Mouse (Mus musculus) brain, embryonic 14.5 days (tissue): ENCODE measurements at regions not wholly inside any gene's neighbourhood (a gene's known extent, or its start where the extent isn't known, plus 50 kb on each side); places are given as distances from the start of the nearest gene placed in this dataset.

ENCODE experiments used
- DNase-seq: peaks from one replicate; pipeline ENCODE4 v3.0.0-alpha.2; 2011; ENCODE audit warnings: low read depth
- CTCF ChIP-seq: fragments of 200-500 bp; IDR thresholded peaks from 2 replicates; pipeline ENCODE4 v1.5.1; 2012; ENCODE audit warnings: inconsistent platforms, mild to moderate bottlenecking, moderate library complexity, borderline replicate concordance; ENCODE audit not compliant: insufficient read depth, insufficient read length; ENCODE audit errors: extremely low read depth
- POLR2A ChIP-seq: fragments of 200-500 bp; IDR thresholded peaks from 2 replicates; pipeline ENCODE4 v1.6.1; 2012; ENCODE audit warnings: mild to moderate bottlenecking, inconsistent platforms, borderline replicate concordance; ENCODE audit not compliant: poor library complexity, insufficient read depth, insufficient read length, severe bottlenecking; ENCODE audit errors: extremely low read depth

DNA sequence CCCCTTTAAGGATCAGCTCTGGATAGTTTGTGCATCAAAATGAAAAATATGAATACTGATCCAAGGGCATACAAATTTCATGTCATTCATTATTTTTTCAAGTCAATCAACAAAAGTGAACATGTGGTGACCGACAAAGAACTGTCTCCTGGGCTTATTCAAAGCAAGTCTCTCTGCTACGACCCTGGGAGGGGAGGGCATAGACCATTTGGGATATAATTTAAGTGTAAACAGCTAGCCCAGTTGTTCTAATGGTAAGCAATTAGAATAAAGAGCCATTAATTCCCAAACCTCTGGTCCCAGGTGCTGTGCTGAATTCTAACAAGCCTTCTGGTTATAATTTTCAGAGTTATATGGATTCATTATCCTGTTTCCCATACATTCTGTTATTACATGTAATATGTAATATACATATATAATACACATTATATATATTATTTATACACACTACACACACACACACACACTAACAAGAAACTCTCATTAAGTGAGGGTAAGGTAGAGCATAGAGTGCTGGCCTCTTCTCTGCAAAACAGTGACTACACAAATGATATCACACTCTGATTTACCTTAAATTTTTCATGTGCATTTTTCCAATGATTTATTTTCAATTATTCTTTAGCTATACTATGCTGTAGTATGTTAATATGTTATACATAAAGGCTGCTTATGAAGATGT, 453.0 kb upstream of the Cblb start:
- TF ChIP-seq CTCF (no peak), POLR2A (no peak)
- DNase-seq = peak; percentile 35

DNA sequence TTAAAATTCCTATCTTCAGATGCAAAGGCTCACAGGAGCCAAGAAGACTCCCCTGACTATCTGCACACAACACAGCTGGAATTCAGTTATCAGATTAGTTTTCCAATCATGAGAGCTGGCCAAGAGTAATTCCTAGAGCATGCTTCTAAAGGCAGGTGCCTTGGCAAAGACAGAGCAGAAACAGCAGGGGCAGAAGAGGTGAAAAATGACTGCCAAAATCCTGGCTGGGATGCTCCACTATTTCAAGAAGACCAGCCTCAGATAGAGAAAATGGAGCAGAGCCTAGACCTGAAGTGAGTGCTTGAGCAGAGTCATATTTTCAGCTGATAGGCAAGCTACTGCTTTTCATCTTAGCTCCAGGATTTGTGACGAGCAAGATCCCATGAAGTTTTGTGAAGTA, 450.5 kb upstream of the Cblb start:
- DNase-seq = peak; percentile 32
- TF ChIP-seq CTCF = no peak
- no peak for TF ChIP-seq POLR2A

DNA sequence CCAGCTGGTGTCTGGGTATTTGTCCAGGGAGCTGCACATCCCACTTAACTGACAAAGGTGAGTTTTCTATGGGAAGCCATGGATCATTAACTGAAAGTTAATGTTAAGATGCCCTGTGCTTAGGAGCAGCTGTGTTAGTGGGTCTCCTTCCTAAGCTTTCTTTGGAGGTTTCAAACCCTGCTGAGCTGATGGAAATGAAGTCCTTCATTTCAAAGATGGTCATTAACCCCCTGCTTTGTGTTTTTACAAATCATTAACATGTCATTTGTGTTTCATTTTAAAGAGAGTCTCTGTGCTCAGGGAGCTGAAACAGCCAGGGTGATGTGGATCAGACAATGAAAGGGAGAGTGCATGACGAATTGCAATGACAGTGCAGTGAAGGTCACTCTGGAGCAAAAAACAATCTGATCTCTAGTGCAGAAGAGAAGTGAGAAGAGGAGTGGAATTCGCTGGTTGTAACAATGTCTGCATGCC, 441.1 kb upstream of the Cblb start:
- DNase-seq = peak; percentile 74
- no peak for TF ChIP-seq POLR2A
- no peak for TF ChIP-seq CTCF

DNA sequence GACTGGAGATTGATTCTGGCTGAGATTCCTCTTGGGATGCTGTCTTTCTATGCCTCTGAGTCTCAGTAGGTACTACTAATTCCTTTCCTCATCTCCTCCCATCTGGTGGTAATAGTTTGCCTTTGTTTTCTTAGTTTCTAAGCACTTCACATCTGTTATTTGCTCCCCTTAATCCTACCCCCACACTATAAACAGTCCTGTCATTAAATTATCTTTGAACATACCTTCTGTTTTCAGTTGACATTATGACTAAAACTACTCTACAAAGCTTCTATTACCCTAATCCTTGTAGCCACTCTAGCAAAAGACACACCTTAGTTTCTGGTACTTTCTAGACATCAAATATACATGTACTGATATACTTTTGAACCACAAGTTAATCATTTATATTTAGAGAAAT, 413.4 kb upstream of the Cblb start:
- DNase-seq = no peak

DNA sequence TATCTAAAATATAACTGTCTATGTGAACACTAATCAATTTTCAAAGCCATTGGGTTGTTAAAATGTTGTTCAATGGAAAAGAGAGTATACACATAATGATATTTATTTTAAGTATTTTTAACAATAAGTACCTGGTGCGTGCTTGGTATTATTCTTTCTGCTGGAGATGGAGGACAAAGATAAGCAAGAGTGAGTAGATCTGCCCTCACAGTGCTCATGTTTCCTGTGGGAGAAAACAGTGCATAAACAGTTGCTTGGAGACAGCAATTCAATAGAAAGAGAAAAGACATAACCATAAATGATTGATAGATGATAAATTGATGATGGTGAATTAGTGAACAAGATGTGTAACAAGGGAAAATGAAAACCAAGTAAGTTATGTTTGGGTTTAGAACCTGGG, 384.4 kb upstream of the Cblb start:
- DNase-seq = no peak
- TF ChIP-seq POLR2A = no peak
- TF ChIP-seq CTCF = no peak

More for the DNA sequence above, 413.4 kb upstream of the Cblb start:
- TF ChIP-seq CTCF (no peak), POLR2A (no peak)

DNA sequence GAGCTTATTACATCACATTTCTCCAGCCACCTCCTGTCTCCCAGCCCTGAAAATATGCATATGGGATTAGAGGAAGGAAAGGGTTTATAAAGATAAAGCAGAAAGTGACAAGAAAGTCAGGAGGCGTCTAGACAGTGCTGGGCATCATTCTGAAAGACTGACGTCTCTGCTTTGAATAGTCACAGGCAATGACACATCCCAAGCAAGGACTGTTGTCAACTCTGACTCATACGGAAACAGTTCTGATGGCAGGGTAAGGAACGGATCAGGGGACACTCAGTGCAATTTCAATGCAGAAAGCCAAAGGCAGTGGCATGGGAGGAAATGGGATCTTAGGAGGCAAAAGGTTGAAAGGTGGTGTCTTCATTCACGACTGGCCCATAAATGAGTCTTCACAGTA, 380.9 kb upstream of the Cblb start:
- DNase-seq = peak; percentile 7
- TF ChIP-seq CTCF (no peak), POLR2A (no peak)

DNA sequence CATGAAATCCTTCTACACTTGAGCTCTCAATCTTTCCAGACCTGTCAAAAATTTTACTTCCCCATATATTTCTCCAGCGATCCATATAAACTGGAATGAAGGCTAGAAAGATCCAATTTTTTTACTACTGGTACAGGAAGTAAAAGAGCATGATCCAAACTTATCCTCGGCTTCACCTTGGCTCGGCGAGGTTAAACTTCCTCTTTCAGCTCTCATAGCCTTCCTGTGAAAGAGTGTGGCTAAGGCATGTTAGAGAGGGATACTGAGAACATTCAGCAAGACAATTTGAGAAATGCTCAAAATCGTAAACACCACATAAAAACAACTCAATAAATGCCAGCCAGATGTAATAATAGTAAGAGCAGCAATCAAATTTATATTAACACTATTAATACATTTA, 380.3 kb upstream of the Cblb start:
- DNase-seq = no peak
- no peak for TF ChIP-seq CTCF
- TF ChIP-seq POLR2A = no peak

DNA sequence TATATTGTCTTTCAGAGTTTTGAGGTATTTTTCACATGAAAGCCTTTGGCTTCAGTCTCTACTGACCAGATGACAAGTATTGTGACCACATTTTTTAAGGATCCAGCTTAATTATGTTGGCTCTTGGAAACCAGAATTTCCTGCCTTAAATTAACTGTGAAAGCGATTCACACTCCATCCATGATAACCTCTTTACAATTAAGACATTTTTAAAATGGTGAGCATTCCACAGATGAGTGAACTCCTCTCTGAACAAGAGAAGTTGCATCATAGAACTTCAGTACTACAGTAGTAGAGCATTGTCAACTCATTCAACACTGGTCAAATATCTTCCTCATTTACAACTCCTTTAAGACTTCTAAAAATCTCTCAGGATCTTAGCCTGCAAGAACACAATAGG, 369.3 kb upstream of the Cblb start:
- TF ChIP-seq CTCF (no peak), POLR2A (no peak)

DNA sequence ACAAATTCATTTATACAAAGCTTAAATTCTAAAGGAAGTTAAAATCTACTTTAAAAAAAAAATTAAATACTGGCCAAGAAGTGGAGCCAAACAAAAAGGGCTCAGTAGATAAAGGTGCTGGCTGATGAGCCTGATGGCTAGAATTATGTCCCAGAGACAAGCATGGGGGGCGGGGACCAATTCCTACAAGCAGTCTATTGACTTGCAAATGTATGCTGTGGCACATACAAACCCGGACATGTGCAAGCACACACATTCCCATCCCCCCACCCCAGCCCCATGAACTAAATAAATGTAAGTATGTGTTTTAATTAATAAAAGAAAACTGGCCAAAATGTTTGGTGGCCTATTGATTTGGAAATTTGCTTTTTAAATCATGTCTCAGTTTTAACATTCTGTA, 366.7 kb upstream of the Cblb start:
- peak; percentile 77 for DNase-seq
- TF ChIP-seq POLR2A = no peak
- TF ChIP-seq CTCF = no peak

More for the DNA sequence above, 369.3 kb upstream of the Cblb start:
- no peak for DNase-seq

DNA sequence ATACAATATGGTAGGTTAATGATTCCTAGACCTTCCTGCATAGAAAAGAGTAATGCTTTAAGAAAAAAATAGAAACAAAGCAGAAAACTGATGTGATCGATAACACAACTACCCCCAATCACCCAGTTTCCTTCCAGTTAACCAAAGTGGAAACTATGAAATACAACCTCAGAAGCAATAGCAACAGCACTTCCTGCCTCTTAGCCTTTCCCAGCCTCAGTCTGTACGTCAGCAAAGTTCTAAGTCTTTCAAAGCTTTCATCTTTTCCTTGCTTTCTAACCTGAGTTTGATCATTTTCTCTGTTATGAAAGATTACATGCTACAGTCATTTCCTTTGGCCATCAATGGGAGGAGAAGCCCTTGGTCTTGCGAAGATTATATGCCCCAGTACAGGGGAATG, 355.9 kb upstream of the Cblb start:
- DNase-seq = no peak
- TF ChIP-seq CTCF = no peak
- no peak for TF ChIP-seq POLR2A

DNA sequence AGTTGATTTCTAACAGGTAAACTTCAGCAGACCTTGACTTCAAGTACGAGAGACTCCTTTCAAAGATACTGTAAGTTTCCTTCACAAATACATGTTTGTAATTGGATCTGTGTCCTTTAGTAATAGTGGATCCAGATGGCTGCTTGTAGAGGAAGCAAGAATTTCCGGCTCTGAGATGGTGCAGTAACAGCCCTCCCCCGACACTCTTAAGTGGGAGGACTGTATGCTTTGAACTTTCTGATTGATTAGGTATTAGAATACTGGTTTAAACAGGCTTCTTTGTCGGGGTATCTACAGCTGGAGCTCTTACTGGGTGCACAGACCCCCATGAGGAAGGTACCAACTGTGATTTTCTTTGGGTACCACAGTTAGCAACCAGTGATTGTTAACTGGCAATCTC, 355.0 kb upstream of the Cblb start:
- TF ChIP-seq POLR2A (no peak), CTCF (no peak)
- DNase-seq = no peak

DNA sequence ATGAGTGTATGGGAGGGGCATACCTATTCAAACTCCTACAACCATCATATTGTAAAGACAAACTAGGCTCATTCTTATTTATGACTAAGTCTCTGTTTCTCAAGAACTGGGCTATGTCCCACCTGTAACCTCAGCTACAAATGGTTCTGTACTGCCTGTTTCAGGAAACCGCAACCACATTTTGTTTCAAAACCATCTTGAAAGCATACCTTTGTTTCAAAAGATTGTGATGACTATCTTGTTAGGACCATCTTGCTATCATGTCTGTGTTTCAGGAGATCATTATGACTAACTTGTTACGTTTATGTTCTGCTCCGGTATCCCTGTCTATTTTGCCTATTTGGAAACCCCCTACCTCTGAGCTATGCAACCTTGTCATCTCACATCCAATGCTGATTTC, 340.2 kb upstream of the Cblb start:
- no peak for DNase-seq
- no peak for TF ChIP-seq POLR2A
- TF ChIP-seq CTCF = no peak
